Mouse (Mus musculus): ENCODE results near the gene Dapk3. TPM values are rescaled to one million over a fixed set of nuclear protein-coding genes. Genes with fewer than 3 reads are reported as not detected.

The Dapk3 gene
- total and polyA plus RNA-seq, 3 experiments: 74.6 to 100 (median 76.7) TPM

DNA sequence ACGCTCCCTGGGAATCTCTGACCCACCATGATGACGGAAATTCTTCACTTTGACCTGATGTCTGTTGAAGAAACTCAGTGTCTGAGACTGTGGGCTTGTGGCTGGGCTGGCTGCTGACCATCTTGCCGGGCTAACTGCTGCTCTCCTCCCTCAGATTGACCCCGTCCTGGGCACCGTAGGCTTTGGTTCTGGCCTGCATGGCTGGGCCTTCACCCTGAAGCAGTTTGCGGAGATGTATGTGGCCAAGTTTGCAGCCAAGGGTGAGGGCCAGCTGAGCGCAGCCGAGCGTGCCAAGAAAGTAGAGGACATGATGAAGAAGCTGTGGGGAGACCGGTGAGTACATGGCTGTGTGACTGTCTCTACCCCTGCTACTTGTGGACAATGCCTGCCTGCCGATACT, 3.9 kb upstream of the Dapk3 start:
- peak; percentile 10 for DNase-seq

DNA sequence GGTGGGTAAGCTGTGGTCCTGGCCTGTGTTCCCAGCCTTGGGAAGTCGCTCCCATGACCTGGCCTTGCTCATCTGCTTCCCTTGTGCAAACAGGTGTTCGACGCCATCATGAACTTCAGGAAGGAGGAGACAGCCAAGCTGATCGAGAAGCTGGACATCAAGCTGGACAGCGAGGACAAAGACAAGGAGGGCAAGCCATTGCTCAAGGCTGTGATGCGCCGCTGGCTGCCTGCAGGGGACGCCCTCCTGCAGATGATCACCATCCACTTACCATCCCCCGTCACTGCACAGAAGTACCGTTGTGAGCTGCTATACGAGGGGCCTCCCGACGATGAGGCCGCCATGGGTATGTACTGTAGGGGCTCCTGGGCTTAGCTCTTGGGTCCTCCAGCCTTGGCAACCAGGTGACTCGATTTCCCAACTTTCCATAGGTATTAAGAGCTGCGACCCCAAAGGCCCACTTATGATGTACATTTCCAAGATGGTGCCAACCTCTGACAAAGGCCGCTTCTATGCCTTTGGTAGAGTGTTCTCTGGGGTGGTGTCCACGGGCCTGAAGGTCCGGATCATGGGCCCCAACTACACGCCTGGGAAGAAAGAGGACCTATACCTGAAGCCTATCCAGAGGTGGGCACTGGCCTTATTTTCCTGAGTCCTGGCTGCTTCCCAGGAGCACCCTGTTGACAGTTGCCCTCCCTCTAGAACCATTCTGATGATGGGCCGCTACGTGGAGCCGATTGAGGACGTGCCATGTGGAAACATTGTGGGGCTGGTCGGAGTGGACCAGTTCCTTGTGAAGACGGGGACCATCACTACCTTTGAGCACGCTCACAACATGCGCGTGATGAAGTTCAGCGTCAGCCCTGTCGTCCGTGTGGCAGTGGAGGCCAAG, 3.1 kb upstream of the Dapk3 start:
- DNase-seq: no peak

DNA sequence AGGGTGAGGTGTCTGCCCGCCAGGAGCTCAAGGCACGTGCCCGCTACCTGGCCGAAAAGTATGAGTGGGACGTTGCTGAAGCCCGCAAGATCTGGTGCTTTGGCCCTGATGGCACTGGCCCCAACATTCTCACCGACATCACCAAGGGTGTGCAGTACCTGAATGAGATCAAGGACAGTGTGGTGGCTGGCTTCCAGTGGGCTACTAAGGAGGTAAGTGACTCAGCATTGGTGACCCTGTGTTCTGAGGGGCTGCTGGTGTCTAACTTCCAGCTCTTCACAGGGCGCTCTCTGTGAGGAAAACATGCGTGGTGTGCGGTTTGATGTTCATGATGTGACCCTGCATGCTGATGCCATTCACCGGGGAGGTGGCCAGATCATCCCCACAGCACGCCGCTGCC, 1.9 kb upstream of the Dapk3 start:
- no peak for DNase-seq

DNA sequence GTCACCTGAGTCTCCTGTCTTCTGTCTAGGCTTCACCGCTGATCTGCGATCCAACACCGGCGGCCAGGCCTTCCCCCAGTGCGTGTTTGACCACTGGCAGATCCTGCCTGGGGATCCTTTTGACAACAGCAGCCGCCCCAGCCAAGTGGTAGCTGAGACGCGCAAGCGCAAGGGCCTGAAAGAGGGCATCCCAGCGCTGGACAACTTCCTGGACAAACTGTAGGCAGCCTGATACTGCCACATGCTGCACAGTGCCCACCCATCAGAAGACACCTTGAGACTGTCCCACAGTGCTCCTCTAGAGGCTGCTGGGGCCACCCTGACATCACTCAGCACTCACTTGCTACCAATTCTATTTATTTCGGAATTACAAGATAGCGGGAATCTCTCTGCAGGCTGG, 945 bp upstream of the Dapk3 start:
- peak; percentile 25 for DNase-seq

DNA sequence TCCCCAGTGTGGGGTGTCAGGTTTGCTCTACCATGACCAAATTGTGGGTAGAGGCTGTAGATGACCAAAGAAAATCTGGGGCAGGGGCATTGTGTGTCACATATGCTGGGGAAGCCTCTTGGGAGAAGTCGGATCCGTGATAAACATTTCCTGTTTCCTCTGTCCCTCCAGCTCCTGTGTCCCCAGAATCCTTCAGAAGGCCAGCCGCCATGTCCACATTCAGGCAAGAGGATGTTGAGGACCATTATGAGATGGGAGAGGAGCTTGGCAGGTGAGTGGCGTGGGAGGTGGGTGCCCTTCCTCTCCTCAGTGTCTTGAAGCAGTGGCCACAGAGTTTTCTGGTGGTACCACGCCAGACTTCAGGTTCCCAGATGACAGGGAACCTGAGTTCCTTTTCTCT, 1.0 kb downstream of the Dapk3 start, which contains the start of gene 4930442H23Rik:
Gene 4930442H23Rik (minus strand): TSS at position 45 of the 400 bp plus-strand sequence.
- DNase-seq: no peak

DNA sequence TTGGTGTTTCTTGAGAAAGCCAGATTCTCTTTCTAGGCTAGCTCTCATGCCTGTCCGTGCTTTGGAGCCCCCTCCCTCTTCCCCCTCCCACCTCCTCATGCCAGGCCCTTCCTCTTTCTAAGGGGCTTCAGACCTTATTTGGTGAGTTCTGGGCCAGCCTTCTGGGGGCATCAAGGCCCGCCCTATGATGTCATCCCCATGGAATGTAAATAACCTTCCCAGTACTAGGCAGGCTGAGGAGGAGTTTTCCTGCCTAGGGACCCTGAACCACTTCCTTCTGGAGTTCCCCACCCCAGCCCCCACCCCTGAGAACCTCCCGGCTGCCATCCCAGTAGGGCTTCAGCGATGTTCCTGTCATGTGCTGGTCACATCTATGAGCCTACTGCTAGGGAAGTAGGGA, 2.0 kb downstream of the Dapk3 start:
- peak; percentile 35 for DNase-seq

DNA sequence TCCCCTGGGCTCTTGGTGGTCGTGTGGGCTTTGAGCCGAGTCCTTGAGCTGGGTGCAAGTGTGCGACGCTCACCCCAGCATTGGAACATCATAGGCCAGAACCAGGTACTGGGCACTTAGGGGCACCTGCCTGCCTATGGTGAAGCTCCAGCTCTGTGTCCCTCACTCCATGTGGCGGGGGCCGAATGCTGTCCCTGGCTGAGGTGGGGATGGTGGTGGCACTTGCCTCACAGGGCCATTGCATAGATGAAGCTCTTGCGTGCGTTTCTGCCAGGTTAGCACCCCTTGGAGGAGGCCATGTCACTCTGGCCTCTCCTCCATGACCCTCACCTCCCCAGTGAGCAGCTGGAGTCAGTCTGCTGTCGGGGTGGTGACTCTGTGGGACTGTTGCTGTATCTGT, 4.4 kb downstream of the Dapk3 start:
- DNase-seq: no peak

DNA sequence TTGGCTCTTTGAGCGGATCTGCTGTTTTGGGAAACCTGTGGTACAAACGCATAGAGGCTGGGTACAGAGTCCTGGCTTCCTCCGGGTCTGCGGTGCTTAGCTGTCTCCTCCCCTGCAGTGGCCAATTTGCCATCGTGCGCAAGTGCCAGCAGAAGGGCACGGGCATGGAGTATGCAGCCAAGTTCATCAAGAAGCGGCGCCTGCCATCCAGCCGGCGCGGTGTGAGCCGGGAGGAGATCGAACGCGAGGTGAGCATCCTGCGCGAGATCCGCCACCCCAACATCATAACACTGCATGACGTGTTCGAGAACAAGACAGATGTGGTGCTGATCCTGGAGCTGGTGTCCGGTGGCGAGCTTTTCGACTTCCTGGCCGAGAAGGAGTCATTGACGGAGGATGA, 7.0 kb downstream of the Dapk3 start:
- DNase-seq: peak; percentile 18

DNA sequence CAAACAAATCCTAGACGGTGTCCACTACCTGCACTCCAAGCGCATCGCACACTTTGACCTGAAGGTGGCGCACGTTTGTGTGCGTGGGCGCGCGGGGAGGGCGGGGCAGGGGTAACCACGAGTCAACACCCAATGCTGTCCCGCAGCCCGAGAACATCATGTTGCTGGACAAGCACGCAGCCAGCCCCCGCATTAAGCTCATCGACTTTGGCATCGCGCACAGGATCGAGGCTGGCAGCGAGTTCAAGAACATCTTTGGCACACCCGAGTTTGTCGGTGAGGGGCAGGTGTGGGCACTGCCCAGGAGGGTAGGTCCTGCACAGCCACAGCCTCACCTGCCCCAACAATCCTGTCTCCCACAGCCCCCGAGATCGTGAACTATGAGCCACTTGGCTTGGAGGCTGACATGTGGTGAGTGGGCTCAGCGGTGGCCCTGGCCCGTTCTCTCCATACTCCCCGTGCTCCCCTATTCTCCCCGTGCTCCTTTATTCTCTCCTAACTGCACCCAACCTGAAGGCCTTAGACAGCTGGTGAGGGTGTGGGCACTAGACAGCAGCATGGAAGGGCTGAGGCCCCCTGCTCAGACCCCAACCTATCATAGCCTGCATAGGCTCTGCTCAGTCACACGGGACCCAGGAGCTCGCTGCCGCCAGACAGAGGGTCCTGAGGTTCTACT, 7.6 kb downstream of the Dapk3 start:
- peak; percentile 33 for DNase-seq

DNA sequence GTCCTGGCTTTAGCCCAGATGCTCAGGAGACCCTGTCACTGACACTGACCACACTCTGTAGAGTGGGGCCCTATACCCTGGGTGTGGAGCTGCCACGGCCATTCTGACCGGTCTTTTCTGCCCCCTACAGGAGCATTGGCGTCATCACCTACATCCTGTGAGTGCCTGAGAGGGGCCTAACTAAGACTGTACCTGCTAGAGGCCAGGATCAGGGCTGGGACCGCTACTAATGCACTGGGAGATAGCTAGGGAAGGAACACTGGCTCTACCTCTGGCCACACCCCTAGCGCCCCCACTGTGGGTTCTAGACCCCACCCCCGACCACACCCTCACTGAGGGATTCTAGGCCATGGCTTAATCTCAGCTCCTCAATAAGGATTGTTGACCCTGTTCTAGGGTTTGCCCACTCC, 8.1 kb downstream of the Dapk3 start:
- DNase-seq: peak; percentile 29

DNA sequence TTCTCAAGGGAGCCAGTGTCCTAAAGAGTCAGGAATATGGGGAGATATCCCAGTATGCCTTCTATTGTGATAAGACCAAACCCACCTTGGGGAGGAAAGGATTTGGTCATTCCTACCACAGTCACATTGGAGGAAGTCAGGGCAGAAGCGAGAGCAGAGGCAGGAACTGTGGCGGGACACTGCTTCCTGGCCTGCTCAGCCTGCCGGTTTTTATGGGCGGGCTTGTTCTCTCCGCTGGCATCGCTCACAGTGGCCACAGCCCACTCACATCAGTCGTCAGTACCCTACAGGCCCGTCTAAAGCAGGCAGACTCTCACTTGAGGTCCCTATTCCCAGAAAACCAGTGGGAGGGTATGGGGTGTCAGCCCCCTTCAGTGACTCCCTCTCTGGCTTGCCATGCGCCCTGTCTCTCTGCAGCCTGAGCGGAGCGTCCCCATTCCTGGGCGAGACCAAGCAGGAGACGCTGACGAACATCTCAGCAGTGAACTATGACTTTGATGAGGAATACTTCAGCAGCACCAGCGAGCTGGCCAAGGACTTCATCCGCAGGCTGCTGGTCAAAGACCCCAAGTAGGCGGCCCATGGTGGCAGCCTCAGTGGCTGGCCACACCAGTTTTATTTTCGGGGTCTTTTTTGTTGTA, 8.7 kb downstream of the Dapk3 start:
- peak; percentile 31 for DNase-seq

DNA sequence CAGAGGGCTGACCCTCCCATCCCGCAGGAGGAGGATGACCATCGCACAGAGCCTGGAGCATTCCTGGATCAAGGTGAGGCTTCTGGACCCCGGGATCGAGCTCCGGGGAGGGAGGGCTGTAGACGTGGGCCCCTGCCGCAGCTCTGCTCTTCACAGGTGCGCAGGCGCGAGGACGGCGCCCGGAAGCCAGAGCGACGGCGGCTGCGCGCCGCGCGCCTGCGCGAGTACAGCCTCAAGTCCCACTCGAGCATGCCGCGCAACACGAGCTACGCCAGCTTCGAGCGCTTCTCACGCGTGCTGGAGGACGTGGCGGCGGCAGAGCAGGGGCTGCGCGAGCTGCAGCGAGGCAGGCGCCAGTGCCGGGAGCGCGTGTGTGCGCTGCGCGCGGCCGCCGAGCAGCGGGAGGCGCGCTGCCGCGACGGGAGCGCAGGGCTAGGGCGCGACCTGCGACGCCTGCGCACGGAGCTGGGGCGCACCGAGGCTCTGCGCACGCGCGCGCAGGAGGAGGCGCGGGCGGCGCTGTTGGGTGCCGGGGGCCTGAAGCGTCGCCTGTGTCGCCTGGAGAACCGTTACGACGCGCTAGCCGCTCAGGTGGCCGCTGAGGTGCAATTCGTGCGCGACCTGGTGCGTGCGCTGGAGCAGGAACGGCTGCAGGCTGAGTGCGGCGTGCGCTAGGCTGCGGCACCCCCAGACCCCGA, 9.6 kb downstream of the Dapk3 start:
- DNase-seq: peak; percentile 91

DNA sequence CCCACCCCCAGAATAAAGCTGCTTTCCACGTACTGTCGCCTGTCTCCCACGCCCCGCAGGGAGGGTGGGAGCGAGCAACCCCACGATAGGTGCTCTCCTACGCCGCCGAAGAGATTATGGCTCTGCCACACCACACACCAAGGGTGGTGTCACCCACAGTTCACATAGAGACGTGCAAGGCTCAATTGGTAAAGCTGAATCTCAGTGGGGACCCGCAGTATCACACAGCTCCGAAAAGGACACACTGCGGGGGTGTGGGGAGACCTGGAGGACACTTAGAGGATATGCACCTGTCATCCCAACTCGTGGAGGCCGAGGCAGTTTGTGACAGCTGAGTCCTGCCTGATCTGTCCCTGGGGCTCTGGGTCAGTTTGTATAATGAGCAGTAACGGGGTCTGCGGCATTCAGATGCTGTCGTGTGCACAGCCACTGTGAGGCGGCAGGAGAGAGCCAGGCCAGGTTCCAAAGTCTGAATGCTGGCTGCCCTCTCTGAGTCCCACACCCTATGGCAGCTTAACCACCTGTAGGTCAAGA, 10.2 kb downstream of the Dapk3 start:
- no peak for DNase-seq

DNA sequence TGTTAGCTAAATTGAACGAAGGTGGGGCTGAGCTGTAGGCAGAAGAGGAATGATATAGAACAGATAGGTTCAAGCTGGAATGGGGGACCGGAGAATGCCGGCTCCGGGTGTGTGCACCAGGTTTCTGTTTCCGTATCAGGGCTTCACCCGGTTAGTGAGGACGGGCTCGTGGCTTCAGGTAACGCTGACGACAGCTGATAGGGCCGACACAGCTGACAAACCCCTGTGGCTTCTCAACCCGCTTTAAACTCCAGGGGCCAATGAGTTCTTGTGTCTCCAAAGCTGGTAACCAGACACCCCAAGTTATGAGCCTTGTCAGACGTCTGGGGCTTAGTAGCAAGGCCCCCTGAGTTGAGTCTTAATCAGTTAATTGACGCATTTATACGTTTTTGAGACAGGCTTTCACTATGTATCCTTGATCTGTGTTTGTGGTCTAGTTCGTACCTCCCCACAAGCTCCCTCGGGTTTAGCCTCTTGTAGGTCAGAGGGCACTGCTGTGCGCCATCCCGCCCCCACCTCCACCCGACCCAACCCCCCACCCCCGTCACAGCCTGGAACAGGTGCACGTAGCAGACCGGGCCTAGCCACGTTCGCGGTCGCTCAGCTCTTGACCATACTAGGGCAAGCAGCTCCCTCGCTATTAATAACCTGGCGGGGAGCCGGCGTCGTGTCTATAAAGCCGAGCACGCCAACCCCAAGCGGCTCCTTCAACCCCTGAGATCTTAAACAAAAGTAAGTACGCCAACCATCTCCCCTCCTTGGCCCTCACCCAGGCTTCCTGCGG, 11.4 kb downstream of the Dapk3 start:
- DNase-seq: peak; percentile 25

DNA sequence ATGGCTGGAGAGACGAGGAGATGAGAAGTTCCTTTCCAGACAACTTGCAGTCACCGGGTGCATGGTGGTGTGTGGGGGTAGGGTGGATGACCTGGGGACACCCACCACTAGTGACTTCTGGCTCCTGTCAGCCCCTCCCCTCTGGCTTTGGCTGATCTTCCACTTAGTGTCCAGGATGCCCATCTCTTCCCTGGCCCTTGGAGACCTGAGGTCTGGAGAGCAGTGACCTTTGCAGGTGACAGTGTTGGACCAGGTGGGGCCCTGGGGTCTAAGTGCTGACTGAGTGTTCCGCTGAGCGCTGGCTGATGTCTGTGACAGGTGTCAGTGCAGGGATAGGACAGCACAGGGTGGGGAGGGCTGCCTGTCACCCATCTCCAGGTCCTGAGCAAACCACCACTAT, 12.5 kb downstream of the Dapk3 start:
- DNase-seq: no peak

DNA sequence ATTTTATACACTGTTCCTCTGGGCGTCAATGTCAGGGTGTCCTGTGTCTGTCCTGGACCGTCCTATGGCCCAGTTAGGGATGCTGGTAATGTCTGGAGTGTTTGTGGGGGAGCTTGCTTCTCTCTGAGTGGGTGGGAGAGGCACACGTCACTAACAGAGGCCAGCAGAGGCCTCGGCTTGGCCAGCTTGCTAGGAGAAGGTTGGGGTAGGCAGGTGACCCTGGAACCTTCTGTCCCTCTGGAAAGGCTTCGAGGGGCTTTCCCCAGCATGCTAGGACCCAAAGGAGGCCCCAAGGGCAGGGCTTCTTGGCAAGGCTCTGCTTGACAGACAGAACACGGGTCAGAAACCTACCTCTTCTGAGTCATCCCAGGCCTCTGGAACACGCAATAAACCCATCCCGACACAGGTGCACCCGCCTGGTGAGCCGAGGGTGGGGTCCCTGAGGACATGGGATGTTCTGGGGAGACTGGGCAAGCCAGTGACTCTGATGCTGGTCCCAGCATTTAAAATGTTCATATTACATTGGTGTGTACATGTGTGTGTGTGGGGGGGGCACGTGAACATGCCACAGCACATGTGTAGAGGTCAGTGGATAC, 13.8 kb downstream of the Dapk3 start:
- DNase-seq: no peak

DNA sequence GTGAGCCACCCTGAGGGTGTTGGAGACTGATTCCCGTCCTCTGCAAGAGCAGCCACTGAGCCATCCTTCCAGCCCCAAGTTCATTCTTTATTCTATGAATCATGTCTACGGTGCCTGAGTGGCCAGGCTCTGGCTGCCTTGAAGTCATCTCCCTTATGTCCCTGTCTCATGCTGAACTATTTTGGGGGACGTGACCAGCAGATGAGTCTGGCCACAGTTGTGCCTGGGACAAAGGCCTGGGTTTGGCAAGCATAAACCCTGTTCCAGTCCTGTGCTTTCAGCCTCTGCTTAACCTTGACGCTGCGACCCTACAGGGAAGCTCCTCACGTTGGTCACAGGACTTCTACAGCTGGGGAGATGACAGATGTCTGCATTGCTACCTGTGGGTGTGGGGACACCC, 14.5 kb downstream of the Dapk3 start:
- DNase-seq: no peak

DNA sequence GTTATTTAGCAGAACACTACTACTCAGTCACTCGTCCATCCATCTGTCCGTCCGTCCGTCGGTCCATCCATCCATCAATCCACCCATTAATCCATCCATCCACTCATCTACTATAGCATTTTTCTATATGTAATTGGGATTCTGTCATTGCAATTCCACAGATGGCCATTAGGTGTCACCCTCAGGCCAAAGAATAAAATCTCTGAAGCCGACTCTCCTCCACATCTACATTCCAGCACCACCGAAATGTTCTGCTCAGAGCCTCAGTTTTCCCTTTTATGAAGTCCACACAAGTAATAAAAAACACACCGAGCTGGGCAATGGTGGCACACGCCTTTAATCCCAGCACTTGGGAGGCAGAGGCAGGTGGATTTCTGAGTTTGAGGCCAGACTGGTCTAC, 15.4 kb downstream of the Dapk3 start:
- peak; percentile 42 for DNase-seq

DNA sequence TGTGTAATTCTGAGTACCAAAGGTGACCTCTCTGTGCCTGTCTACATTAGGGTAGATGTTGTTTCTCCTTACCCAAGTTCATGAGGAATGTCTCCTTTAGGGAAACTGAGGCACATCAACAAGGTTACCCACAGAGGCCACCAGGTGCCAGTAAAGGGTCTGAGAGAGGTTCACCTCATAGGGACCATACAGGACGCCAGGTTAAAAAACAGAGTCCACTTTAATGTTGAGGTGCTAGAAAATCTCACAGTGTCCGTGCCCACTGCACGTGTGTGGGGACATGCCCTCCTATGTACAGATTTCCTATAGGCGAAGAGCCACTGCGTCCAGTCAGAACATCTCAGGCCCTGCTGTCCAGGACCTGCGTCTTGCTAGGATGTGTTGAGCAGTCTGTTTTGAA, 16.2 kb downstream of the Dapk3 start:
- no peak for DNase-seq

DNA sequence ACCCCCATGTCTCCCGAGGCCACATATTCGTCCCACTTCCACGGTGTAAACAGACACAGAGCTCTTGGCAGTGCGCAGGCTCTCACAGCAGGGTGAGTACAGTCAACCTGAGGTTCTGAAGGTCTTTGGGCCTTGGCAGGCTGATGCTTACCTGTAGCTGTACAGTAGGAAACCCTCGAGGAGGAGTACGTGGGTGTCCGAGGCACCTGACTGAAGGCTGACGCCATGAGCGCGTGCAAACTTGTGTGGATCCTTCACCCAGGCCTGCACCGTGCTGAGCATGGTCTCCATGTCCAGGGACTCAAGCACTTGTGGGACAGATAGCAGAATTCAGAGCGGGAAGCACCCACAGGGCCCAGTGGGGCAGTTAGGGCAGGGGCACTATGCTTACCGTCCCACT, 17.3 kb downstream of the Dapk3 start:
- DNase-seq: no peak

All from adrenal gland, adult 2 months (tissue).